Mouse (Mus musculus): ENCODE measurements around the gene Tmem131. TPM values are rescaled to one million over a fixed set of nuclear protein-coding genes. Genes with fewer than 3 reads are reported as not detected.

Tmem131 gene
- polyA plus RNA-seq, 1 experiment from 2014 or later, result 31.3 TPM

DNA sequence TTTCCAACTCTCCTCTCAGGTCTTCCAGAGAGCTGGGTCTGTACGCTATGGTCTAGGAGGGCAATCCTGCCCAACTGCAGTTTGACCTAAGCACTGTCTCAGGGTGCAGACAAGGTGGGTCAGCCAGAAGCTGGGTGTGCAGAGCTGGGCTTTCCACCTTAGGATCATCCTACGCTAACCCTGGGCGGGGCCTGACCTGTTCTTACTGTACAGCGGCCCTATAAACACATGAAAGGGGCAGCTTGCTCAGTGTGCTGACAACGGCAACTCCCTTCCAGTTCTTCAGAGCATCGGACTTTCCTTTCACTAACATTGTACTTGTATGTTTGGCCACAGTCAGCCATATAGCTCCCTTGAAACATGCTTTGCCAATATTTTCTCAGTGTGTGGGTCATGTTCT lies 86.4 kb downstream of the Tmem131 start:
- Histone ChIP-seq H3K4me1 (ENCODE audit: control insufficient read depth, insufficient read depth, low read length) (peaks cover 3% of the 10 kb centered on the region; the same call in 1 of the 2 replicates), H3K36me3 (ENCODE audit: control insufficient read depth, insufficient read depth, low read length) (peaks cover 6% of the 10 kb centered on the region; the same call in 1 of the 2 replicates), H3K9ac (replicated peaks; ENCODE audit: low read depth, low read length) (no peak overlapping the region), H3K9me3 (ENCODE audit: control insufficient read depth, low read depth, low read length) (no peaks in the 10 kb centered on the region), H3K27ac (ENCODE audit: low read length) (no peak overlapping the region), H3K4me3 (ENCODE audit: low read depth, low read length) (no peak overlapping the region), H3K27me3 (ENCODE audit: control insufficient read depth, insufficient read depth, low read length) (no peaks in the 10 kb centered on the region), H3K4me2 (replicated peaks; ENCODE audit: low read depth, low read length) (no peak overlapping the region)
- no peak for ATAC-seq (ENCODE audit: insufficient number of reproducible peaks, insufficient read depth, low FRiP score, low read depth)
- WGBS, result 89% methylated on average over 6 of the region's 6 CpGs

DNA sequence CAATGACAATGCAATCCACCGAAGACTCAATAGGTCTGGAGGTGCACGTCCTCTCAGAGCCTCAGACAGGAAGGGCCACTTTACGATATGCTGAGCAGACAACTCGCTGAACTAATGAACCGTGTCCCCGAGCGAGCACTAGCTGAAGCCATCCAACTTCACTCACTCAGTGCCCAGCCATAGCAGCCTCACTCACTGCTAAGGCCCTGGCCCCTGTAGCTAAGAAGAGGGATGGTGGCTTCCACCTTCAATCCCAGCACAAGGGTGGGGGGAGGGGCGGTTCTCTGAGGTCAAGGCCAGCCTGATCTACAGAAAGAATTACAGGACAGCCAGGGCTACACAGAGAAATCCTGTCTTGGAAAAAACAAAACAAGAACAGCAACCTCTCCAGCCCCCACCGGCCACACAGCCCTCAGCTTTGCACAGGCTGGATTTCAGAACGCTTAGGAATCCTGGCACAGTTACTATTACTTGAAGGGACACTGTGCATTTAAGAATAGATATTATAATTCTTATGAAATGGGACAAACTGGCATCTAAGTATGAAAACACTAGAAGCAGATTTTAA lies 89.2 kb downstream of the Tmem131 start:
- no peaks in the 10 kb centered on the region for H3K9me3 ChIP-seq (ENCODE audit: control insufficient read depth, low read depth, low read length)
- no peaks in the 10 kb centered on the region for H3K4me1 ChIP-seq (ENCODE audit: control insufficient read depth, insufficient read depth, low read length)
- no peaks in the 10 kb centered on the region for H3K27me3 ChIP-seq (ENCODE audit: control insufficient read depth, insufficient read depth, low read length)
- H3K27ac ChIP-seq (ENCODE audit: low read length), result no peak overlapping the region
- no peak for ATAC-seq (ENCODE audit: insufficient number of reproducible peaks, insufficient read depth, low FRiP score, low read depth)
- no peak overlapping the region for H3K4me2 ChIP-seq (replicated peaks; ENCODE audit: low read depth, low read length)
- WGBS, result 85% methylated on average over 10 of the region's 10 CpGs
- peaks cover 6% of the 10 kb centered on the region; the same call in 1 of the 2 replicates for H3K36me3 ChIP-seq (ENCODE audit: control insufficient read depth, insufficient read depth, low read length)
- H3K4me3 ChIP-seq (ENCODE audit: low read depth, low read length), result no peak overlapping the region
- H3K9ac ChIP-seq (replicated peaks; ENCODE audit: low read depth, low read length), result no peak overlapping the region

DNA sequence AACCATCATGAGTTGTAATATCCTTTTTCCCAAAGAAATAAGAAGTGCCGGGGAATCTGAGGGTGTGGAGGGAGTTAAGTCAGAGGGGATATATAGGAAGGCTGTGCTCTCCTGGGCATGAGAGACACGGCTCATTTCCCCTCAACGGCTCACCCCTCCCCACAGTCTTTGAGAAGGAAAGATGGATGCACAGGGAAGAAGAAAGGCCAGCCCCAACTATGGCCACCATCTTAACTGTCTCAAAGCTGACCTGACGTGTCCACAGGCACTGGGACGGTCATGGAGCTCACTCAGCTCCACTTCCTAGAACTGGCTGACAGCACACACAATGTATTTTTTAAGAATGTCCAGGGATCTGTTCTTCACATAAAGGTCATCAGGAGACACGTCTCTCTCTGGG lies 91.4 kb downstream of the Tmem131 start:
- WGBS, result 80% methylated on average over 6 of the region's 6 CpGs
- H3K4me1 ChIP-seq (ENCODE audit: control insufficient read depth, insufficient read depth, low read length), result no peaks in the 10 kb centered on the region
- ATAC-seq (ENCODE audit: insufficient number of reproducible peaks, insufficient read depth, low FRiP score, low read depth), result no peak

DNA sequence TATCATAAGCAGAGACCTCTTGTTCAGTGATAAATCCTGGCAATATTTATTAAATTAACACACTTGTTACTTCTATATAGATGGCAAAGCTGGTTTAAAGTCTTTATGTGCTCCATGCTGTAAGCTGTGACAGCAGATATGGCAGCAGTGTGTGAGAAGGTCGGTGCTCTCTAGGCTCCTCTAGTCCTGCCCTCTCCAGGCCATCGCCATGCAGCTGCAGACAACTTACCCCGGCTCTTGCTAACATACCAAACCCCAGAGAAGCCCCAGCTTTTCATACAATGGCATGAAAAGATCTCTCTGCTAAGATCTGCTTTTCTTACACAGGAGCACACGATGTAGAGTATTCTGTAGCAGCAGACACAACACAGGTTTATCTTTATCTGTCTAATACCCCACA lies 92.1 kb downstream of the Tmem131 start:
- ATAC-seq (ENCODE audit: insufficient number of reproducible peaks, insufficient read depth, low FRiP score, low read depth), result no peak
- WGBS, result 75% methylated on average over 4 of the region's 4 CpGs
- Histone ChIP-seq H3K4me1 (ENCODE audit: control insufficient read depth, insufficient read depth, low read length) (no peaks in the 10 kb centered on the region), H3K36me3 (ENCODE audit: control insufficient read depth, insufficient read depth, low read length) (peaks cover 6% of the 10 kb centered on the region; the same call in 1 of the 2 replicates), H3K27me3 (ENCODE audit: control insufficient read depth, insufficient read depth, low read length) (no peaks in the 10 kb centered on the region), H3K9ac (replicated peaks; ENCODE audit: low read depth, low read length) (no peak overlapping the region), H3K4me2 (replicated peaks; ENCODE audit: low read depth, low read length) (no peak overlapping the region), H3K27ac (ENCODE audit: low read length) (no peak overlapping the region), H3K9me3 (ENCODE audit: control insufficient read depth, low read depth, low read length) (no peaks in the 10 kb centered on the region), H3K4me3 (ENCODE audit: low read depth, low read length) (no peak overlapping the region)

More for the DNA sequence above, 91.4 kb downstream of the Tmem131 start:
- no peaks in the 10 kb centered on the region for H3K9me3 ChIP-seq (ENCODE audit: control insufficient read depth, low read depth, low read length)
- H3K4me3 ChIP-seq (ENCODE audit: low read depth, low read length), result no peak overlapping the region
- H3K9ac ChIP-seq (replicated peaks; ENCODE audit: low read depth, low read length), result no peak overlapping the region
- no peak overlapping the region for H3K27ac ChIP-seq (ENCODE audit: low read length)
- no peaks in the 10 kb centered on the region for H3K27me3 ChIP-seq (ENCODE audit: control insufficient read depth, insufficient read depth, low read length)
- H3K36me3 ChIP-seq (ENCODE audit: control insufficient read depth, insufficient read depth, low read length), result peaks cover 6% of the 10 kb centered on the region; the same call in 1 of the 2 replicates
- no peak overlapping the region for H3K4me2 ChIP-seq (replicated peaks; ENCODE audit: low read depth, low read length)

DNA sequence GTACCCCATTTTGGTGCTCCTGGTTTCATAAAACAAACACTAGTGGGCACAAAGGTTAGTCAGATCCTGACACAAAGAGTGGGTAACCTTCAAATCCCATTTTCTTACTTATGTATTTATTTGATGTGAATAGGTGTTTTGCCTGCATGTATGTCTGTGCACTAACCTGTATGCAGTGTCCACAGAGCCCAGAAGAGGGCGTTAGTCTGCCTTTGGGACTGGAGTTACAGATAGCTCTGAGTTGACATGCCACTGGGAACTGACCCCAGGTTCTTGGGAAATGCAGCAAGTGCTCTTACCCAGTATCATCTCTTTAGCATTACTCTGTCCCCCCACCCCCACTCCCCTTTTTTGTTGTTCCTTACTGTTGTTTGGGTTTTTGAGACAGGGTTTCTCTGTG lies 95.4 kb downstream of the Tmem131 start:
- Histone ChIP-seq H3K4me2 (replicated peaks; ENCODE audit: low read depth, low read length) (no peak overlapping the region), H3K27me3 (ENCODE audit: control insufficient read depth, insufficient read depth, low read length) (no peaks in the 10 kb centered on the region), H3K27ac (ENCODE audit: low read length) (no peak overlapping the region), H3K4me3 (ENCODE audit: low read depth, low read length) (no peak overlapping the region), H3K9ac (replicated peaks; ENCODE audit: low read depth, low read length) (no peak overlapping the region), H3K9me3 (ENCODE audit: control insufficient read depth, low read depth, low read length) (no peaks in the 10 kb centered on the region), H3K4me1 (ENCODE audit: control insufficient read depth, insufficient read depth, low read length) (no peaks in the 10 kb centered on the region), H3K36me3 (ENCODE audit: control insufficient read depth, insufficient read depth, low read length) (no peaks in the 10 kb centered on the region)
- no peak for ATAC-seq (ENCODE audit: insufficient number of reproducible peaks, insufficient read depth, low FRiP score, low read depth)
- WGBS, result 70% methylated on average over 1 of the region's 1 CpGs

DNA sequence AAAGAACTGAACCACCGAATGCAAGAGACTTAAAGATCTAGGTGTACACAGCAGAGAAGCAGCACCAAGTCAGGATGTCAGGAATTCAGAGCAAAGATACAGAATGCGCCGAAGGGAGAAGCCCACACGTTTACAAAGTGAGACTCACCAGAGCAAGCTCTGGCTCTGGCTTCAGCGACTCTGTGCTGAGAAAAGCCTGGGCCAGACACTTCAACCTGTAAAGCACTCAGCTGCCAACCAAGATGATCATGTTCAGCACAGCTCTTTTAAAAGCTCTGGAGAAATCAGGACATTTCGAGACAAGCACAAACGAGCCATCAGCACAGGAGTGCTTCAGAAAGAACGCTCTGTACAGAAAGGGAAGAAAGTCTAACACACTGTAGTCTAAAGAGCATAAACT lies 96.2 kb downstream of the Tmem131 start:
- WGBS, result 72% methylated on average over 8 of the region's 8 CpGs
- Histone ChIP-seq H3K4me2 (replicated peaks; ENCODE audit: low read depth, low read length) (no peak overlapping the region), H3K27me3 (ENCODE audit: control insufficient read depth, insufficient read depth, low read length) (no peaks in the 10 kb centered on the region), H3K9ac (replicated peaks; ENCODE audit: low read depth, low read length) (no peak overlapping the region), H3K4me3 (ENCODE audit: low read depth, low read length) (no peak overlapping the region), H3K9me3 (ENCODE audit: control insufficient read depth, low read depth, low read length) (no peaks in the 10 kb centered on the region), H3K36me3 (ENCODE audit: control insufficient read depth, insufficient read depth, low read length) (no peaks in the 10 kb centered on the region), H3K27ac (ENCODE audit: low read length) (no peak overlapping the region), H3K4me1 (ENCODE audit: control insufficient read depth, insufficient read depth, low read length) (no peaks in the 10 kb centered on the region)
- ATAC-seq (ENCODE audit: insufficient number of reproducible peaks, insufficient read depth, low FRiP score, low read depth), result no peak

DNA sequence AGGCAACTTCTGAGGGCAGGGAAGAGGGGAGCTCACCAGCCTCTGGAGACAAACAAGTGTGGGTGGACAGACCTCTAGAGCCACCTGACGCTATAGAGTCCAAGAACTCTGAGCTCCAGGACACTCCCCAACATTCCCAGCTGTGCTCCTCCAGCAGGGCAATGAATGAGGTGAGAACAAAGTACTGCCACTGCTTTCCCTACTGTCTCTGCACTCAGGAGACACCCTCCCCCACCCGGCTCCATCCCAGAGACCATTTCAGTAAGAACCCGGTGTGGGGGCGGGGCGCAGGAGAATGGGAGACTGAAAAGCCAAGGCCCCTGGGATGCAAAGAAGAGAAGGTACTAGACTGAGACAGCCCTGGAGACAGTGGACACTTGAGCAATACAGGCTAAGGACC lies 98.4 kb downstream of the Tmem131 start:
- Histone ChIP-seq H3K36me3 (ENCODE audit: control insufficient read depth, insufficient read depth, low read length) (peaks cover 8% of the 10 kb centered on the region; the same call in 1 of the 2 replicates), H3K4me2 (replicated peaks; ENCODE audit: low read depth, low read length) (no peak overlapping the region)
- no peak for ATAC-seq (ENCODE audit: insufficient number of reproducible peaks, insufficient read depth, low FRiP score, low read depth)

DNA sequence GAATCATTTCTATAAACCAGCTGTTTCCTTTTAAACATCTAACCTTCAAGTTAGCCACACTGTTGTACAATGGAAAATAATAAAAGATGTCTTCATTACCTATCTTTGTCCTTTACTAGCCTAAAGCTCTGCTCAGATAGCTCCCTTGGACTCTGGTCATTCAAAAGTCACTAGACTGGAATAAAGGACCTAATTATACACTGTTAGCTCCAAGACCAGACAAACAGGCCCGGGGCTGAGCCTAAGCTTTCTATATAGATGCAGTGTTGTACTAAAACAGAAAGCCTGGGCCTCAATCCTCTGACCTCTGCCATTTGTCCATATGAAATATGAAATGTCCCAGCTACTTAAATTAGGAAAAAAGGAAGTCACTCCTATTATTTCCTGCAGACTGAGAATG lies 101.7 kb downstream of the Tmem131 start:
- H3K4me2 ChIP-seq (replicated peaks; ENCODE audit: low read depth, low read length), result no peak overlapping the region
- 63% methylated on average over 1 of the region's 1 CpGs for WGBS
- H3K4me1 ChIP-seq (ENCODE audit: control insufficient read depth, insufficient read depth, low read length), result no peaks in the 10 kb centered on the region
- H3K9ac ChIP-seq (replicated peaks; ENCODE audit: low read depth, low read length), result no peak overlapping the region
- H3K9me3 ChIP-seq (ENCODE audit: control insufficient read depth, low read depth, low read length), result no peaks in the 10 kb centered on the region
- H3K36me3 ChIP-seq (ENCODE audit: control insufficient read depth, insufficient read depth, low read length), result peaks cover 17% of the 10 kb centered on the region; the same call in 1 of the 2 replicates
- no peak for ATAC-seq (ENCODE audit: insufficient number of reproducible peaks, insufficient read depth, low FRiP score, low read depth)
- no peak overlapping the region for H3K27ac ChIP-seq (ENCODE audit: low read length)
- no peaks in the 10 kb centered on the region for H3K27me3 ChIP-seq (ENCODE audit: control insufficient read depth, insufficient read depth, low read length)
- no peak overlapping the region for H3K4me3 ChIP-seq (ENCODE audit: low read depth, low read length)

More for the DNA sequence above, 98.4 kb downstream of the Tmem131 start:
- Histone ChIP-seq H3K4me1 (ENCODE audit: control insufficient read depth, insufficient read depth, low read length) (no peaks in the 10 kb centered on the region), H3K27ac (ENCODE audit: low read length) (no peak overlapping the region), H3K27me3 (ENCODE audit: control insufficient read depth, insufficient read depth, low read length) (no peaks in the 10 kb centered on the region), H3K9me3 (ENCODE audit: control insufficient read depth, low read depth, low read length) (no peaks in the 10 kb centered on the region), H3K9ac (replicated peaks; ENCODE audit: low read depth, low read length) (no peak overlapping the region), H3K4me3 (ENCODE audit: low read depth, low read length) (no peak overlapping the region)
- WGBS, result 31% methylated on average over 5 of the region's 5 CpGs

DNA sequence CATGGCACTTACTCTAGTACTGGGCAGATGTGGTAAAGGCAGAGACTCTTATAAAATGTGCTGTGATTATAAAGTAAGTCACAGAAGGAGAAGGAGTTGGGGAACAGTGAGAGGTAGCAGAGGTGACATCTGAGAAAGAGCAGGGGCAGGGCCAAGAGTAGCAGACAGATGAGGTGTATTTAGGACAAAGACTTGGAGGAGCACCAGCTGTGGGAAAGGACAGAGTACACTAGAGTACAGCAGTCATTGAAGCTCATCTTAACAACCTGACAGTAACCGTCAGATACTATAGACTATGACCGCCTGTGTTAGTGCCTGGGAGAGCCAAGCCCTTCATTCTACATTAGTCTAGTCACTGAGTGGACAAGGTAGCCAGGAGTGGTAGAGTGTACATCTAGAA lies 102.5 kb downstream of the Tmem131 start:
- Histone ChIP-seq H3K4me3 (ENCODE audit: low read depth, low read length) (no peak overlapping the region), H3K27me3 (ENCODE audit: control insufficient read depth, insufficient read depth, low read length) (no peaks in the 10 kb centered on the region), H3K9ac (replicated peaks; ENCODE audit: low read depth, low read length) (no peak overlapping the region), H3K9me3 (ENCODE audit: control insufficient read depth, low read depth, low read length) (no peaks in the 10 kb centered on the region), H3K4me1 (ENCODE audit: control insufficient read depth, insufficient read depth, low read length) (no peaks in the 10 kb centered on the region), H3K4me2 (replicated peaks; ENCODE audit: low read depth, low read length) (no peak overlapping the region), H3K36me3 (ENCODE audit: control insufficient read depth, insufficient read depth, low read length) (peaks cover 25% of the 10 kb centered on the region; the same call in 1 of the 2 replicates), H3K27ac (ENCODE audit: low read length) (no peak overlapping the region)
- 82% methylated on average over 2 of the region's 2 CpGs for WGBS
- ATAC-seq (ENCODE audit: insufficient number of reproducible peaks, insufficient read depth, low FRiP score, low read depth), result no peak
